Mouse (Mus musculus): ENCODE data around the gene Osbpl2.

DNA sequence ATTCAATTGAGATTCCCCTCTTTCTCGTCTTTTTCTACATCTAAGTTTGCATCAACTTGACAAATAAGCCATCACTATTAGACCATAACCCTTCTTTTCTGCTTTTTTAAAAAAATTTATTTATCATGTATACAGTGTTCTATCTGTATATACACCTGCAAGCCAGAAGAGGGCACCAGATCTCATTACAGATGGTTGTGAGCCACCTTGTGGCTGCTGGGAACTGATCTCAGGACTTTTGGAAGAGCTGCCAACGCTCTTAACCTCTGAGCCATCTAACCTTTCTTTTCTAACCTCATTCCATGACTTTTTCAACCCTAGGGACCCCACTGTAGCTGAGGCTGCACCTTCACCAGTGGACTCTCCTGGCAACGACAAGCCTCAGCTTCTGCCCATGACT lies 93.1 kb downstream of the Osbpl2 start:
- no peak for TF ChIP-seq CTCF (IDR thresholded peaks at IDR 0.05; ENCODE audit: insufficient read depth, low read length)
- no peak for TF ChIP-seq POLR2A (IDR thresholded peaks at IDR 0.05; ENCODE audit: borderline replicate concordance, extremely low read depth, low read depth, low read length)
